Mouse (Mus musculus) embryonic facial prominence, embryonic 10.5 days (tissue): ENCODE results near the gene Ston2. TPM values are rescaled to one million over a fixed set of nuclear protein-coding genes. Genes with fewer than 3 reads are reported as not detected.

ENCODE experiments used
- DNase-seq: peaks from one replicate; pipeline ENCODE4 v3.0.0-alpha.2; 2017; ENCODE audit warnings: low spot score
- H3K27ac ChIP-seq: fragments of 300-500 bp; sonication (generic); replicated peaks from 2 replicates; pipeline ENCODE4 v1.5.1; 2016; ENCODE audit warnings: mild to moderate bottlenecking
- H3K27me3 ChIP-seq: fragments of 300-500 bp; sonication (generic); replicated peaks from 2 replicates; pipeline ENCODE4 v1.6.1; 2016; ENCODE audit warnings: low read depth, mild to moderate bottlenecking; ENCODE audit not compliant: poor library complexity, severe bottlenecking
- H3K36me3 ChIP-seq: fragments of 300-500 bp; sonication (generic); replicated peaks from 2 replicates; pipeline ENCODE4 v1.6.1; 2016; ENCODE audit warnings: mild to moderate bottlenecking, moderate library complexity
- H3K4me1 ChIP-seq: fragments of 300-500 bp; sonication (generic); 2 replicates; pipeline ENCODE4 v1.6.1; 2016
- H3K4me3 ChIP-seq: fragments of 300-500 bp; sonication (generic); 2 replicates; pipeline ENCODE4 v1.5.1; 2016; ENCODE audit warnings: mild to moderate bottlenecking, moderate library complexity
- H3K9me3 ChIP-seq: fragments of 300-500 bp; sonication (generic); 2 replicates; pipeline ENCODE4 v1.6.1; 2016; ENCODE audit warnings: mild to moderate bottlenecking
- WGBS: fragments of 180-500 bp; shearing (Covaris S2); methylation state at CpG from one replicate; pipeline ENCODE4 v1.1.7; 2016; 5-methylcytosine and 5-hydroxymethylcytosine counted together
- polyA plus RNA-seq: library from polyadenylated mRNA; unstranded; fragments of >200 nt; fragmentation: Nextera tagmentation; extraction: Ambion mirVana; gene quantifications from 2 replicates; pipeline ENCODE4 v1.2.1, GENCODE M21; 2016

Ston2 gene
- 6.1 and 7.0 TPM in 2 replicates for polyA plus RNA-seq

DNA sequence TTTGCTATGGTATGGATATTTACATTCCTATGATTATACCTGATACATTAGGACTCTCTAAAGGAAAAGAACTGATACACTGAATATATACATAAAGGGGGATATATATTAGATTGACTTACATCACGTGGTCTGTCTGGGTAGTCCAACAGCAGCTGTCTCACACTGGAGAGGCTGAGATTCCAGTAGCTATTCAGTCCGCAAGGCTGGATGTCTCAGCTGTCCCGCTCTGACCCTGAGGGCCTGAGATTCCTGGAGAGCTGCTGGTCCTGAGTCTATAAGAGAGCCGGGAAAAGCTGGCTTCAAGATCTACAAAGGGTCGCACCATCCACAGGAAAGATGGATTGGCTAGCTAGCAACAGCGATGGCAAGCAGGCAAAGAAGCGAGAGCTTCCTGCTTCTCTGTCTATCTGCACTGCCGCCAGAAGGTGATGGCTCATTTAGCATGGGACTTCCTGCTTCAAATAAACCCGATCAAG lies at the start of gene Ston2:
Gene Ston2, minus strand, starts transcription at position 429 of the 479 bp plus-strand sequence.
- peaks cover 12% of the 10 kb centered on the region for H3K4me1 ChIP-seq
- no peaks in the 10 kb centered on the region for H3K36me3 ChIP-seq
- no peaks in the 10 kb centered on the region for H3K9me3 ChIP-seq
- H3K4me3 ChIP-seq, result no peak within 1 kb of the TSS
- no peaks in the 10 kb centered on the region for H3K27me3 ChIP-seq
- DNase-seq, result no peak
- 83% methylated on average over 9 of the region's 9 CpGs for WGBS
- no peak within 1 kb of the TSS for H3K27ac ChIP-seq

DNA sequence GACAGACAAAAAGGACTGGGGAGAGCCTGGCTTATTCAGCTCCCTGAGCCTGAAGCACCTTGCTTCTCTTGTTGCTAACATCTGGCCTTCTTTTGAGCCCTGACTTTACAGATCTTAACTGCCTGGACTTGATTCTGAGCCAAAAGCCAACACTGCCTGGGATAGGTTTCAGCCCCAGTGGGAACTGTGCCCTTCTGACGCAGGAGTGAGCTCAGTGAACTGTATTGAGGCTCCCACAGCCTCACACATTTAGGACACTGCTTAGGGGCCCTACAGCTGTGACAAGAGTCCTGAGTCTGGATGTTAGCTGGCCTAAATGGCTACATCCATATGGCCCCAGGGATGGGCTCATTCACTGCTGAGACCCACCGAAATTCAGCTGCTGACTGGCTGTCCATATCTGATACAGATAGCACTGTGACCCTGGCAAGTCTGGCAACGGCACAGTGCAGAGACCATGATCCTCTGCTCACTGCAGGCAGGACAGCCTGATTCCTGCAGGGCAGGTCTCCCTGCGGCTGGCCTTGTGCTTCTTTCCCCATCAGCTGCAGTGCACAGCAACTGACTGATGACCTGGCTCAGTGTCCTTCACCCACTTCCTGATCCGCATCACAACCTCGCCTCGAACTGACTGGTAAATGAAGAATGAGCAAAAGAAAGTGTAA lies 49.3 kb upstream of the Ston2 start:
- Histone ChIP-seq H3K27me3 (no peaks in the 10 kb centered on the region), H3K4me3 (no peak overlapping the region), H3K27ac (no peak overlapping the region), H3K36me3 (peaks cover 87% of the 10 kb centered on the region), H3K9me3 (no peaks in the 10 kb centered on the region), H3K4me1 (peaks cover 4% of the 10 kb centered on the region; the same call in 1 of the 2 replicates)
- DNase-seq, result no peak
- whole genome bisulfite sequencing, result 93% methylated on average over 7 of the region's 7 CpGs

DNA sequence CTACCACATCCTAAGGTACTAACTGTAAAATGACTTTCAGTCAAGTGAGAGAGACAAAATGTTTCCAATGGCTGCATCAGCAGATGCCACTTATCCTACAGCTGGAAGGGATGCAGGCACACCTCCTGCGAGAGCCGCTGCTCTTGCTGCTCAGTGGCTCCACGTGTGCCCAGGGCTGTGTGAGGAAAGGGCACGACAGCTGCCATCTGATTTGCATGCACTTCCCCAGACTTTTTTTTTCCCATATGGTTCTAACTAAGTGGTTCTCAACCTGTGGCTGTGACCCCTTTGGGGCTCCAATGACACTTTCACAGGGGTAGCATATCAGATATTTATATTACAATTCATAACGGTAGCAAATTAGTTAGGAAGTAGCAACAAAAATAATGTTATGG lies 45.7 kb upstream of the Ston2 start:
- no peaks in the 10 kb centered on the region for H3K9me3 ChIP-seq
- no peak overlapping the region for H3K4me3 ChIP-seq
- peaks cover 80% of the 10 kb centered on the region for H3K36me3 ChIP-seq
- H3K27ac ChIP-seq, result no peak overlapping the region
- H3K4me1 ChIP-seq, result peaks cover 4% of the 10 kb centered on the region; the same call in 1 of the 2 replicates
- no peaks in the 10 kb centered on the region for H3K27me3 ChIP-seq
- DNase-seq, result no peak
- WGBS, result 58% methylated on average over 5 of the region's 5 CpGs

DNA sequence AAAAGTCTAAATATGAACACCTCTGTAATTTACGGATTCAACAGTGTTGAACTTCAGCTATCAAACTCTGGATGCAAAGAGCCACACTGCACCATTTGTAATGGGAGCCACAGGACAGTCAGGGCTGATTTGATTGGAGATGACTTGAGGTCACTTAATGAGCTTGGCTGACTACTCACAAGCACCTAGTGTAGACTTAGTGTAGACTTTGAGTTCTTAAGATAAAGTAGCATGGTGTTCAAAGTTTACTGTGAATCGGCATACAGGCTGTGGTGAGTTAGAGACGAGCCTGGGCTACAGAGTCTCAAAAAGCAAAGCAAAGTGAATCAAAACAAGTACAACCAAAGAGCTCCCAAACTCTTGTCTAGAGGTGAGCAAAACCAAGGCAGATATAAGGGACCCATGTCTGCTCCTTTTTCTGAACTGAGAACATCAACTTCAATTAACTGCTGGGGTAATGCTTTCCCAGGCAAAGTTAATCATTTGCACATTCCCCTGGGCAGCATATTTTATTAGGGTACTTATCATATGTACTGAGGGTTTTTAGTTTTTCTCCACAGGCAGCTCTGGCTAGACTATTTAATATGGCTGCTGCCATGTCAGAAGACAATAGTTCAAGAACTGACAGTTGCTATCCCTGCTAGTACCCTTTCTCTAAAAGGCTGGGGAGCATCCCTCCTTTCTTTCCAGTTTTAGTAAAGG lies 45.2 kb upstream of the Ston2 start:
- Histone ChIP-seq H3K9me3 (no peaks in the 10 kb centered on the region), H3K4me1 (peaks cover 4% of the 10 kb centered on the region; the same call in 1 of the 2 replicates)
- 92% methylated on average over 3 of the region's 3 CpGs for WGBS

DNA sequence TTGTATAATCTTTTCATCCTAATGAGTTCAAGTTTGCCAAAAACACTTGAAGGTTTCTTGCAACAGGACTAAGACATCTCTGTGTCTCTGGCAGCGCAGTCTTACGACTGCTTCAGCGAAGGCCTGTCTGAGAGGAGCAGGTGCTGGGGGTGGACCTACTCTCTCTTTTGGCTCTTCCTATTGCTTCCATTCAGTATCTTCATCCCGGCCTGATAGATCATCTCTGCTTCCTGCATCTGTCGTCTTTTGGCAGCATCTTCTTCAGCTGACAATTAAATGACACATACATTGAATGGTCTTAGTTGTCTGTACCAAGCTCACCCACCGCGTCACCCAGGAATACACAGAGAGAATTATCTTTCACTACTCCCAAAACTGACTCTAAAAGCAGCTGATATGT lies 43.2 kb upstream of the Ston2 start:
- 92% methylated on average over 7 of the region's 7 CpGs for WGBS
- H3K4me1 ChIP-seq, result peaks cover 4% of the 10 kb centered on the region; the same call in 1 of the 2 replicates
- H3K9me3 ChIP-seq, result no peaks in the 10 kb centered on the region
- H3K27me3 ChIP-seq, result no peaks in the 10 kb centered on the region
- no peak for DNase-seq
- H3K4me3 ChIP-seq, result no peak overlapping the region
- H3K27ac ChIP-seq, result no peak overlapping the region
- H3K36me3 ChIP-seq, result peaks cover 77% of the 10 kb centered on the region

More for the DNA sequence above, 45.2 kb upstream of the Ston2 start:
- H3K27ac ChIP-seq, result no peak overlapping the region
- H3K4me3 ChIP-seq, result no peak overlapping the region
- no peaks in the 10 kb centered on the region for H3K27me3 ChIP-seq
- H3K36me3 ChIP-seq, result peaks cover 80% of the 10 kb centered on the region
- no peak for DNase-seq

DNA sequence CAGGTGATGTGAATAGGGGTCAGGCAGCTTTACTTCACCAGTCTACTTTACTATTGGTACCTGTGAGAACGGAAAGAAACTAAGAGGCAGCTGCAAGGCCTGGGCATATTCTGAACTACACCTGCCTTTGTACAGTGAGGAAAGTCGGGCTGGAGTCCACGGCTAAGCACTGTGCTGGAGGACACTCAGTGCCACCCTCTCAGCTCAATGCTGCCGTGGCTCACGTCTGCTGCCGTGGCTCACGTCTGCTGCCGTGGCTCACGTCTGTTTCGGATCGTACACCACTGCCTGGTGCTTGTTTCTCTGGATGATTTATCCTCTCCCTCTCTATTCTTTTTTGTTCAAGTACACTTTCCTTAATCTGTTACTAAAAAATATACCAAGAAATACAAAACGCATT lies 32.3 kb upstream of the Ston2 start:
- peaks cover 83% of the 10 kb centered on the region for H3K36me3 ChIP-seq
- DNase-seq, result no peak
- 93% methylated on average over 12 of the region's 12 CpGs for WGBS

DNA sequence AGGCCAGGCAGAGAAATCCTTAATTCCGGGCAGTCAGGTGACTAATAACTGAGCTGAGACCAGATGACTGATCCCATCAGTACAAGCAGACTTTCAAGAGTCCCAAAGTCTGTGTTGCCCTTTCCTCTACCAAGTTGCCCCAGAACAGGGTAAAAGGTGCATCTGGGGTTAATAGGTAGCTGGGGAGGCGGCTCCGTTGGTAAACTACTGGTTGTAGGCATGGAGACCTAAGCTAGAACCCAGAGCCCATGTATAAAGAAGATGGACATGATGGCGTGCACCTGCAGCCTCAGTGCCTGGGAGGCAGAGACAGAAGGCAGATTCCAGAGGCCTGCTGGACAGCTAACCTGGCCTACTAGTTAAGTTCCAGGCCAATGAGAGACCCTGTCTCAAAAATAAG lies 30.5 kb upstream of the Ston2 start:
- H3K27me3 ChIP-seq, result no peaks in the 10 kb centered on the region
- DNase-seq, result no peak
- no peaks in the 10 kb centered on the region for H3K4me1 ChIP-seq
- no peak overlapping the region for H3K4me3 ChIP-seq
- no peak overlapping the region for H3K27ac ChIP-seq
- H3K36me3 ChIP-seq, result peaks cover 83% of the 10 kb centered on the region
- WGBS, result 91% methylated on average over 4 of the region's 4 CpGs
- H3K9me3 ChIP-seq, result no peaks in the 10 kb centered on the region

More for the DNA sequence above, 32.3 kb upstream of the Ston2 start:
- Histone ChIP-seq H3K4me3 (no peak overlapping the region), H3K27ac (no peak overlapping the region), H3K9me3 (no peaks in the 10 kb centered on the region), H3K27me3 (no peaks in the 10 kb centered on the region), H3K4me1 (no peaks in the 10 kb centered on the region)

DNA sequence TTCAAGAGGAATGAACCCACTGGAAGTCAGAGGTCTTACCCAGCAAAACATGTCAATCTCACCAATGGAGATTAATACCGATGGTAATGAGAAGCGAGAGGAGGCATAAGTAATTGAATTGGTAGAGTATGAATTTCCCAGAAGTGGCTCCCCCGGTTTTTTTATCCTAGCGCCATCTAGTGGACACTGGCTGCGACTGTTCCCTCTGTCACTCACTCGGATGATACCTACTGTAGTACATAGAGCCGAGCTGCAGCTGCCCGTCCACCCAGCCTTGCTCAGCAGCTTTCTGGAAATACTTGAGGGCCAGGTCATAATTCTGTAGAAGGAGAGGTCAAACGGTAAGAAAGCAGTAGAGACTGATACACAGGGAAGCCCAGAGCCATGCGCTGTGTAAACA lies 27.8 kb upstream of the Ston2 start:
- peak; percentile 72 for DNase-seq
- Histone ChIP-seq H3K27me3 (no peaks in the 10 kb centered on the region), H3K4me3 (no peak overlapping the region), H3K9me3 (no peaks in the 10 kb centered on the region), H3K36me3 (peaks cover 85% of the 10 kb centered on the region), H3K27ac (no peak overlapping the region), H3K4me1 (no peaks in the 10 kb centered on the region)
- WGBS, result 31% methylated on average over 10 of the region's 10 CpGs

DNA sequence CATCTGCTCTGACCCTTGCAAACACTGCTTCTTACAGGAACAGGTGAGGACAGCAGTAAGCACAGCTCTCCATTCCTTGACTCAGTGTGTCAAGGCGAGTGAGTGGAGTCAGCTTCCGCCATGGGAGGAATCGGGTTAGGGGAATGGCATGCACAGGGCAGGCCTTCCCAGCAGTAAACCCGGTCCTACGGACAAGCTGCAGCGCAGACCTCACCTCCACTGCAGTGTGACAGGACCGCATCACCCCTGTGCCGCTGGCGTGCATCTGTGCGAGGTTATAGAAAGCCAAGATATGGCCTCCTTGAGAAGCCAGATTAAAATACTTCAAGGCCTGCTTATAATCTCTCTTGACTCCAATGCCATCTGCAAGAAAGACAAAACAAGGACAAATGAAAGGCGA lies 27.4 kb upstream of the Ston2 start:
- H3K36me3 ChIP-seq, result peaks cover 85% of the 10 kb centered on the region
- 93% methylated on average over 11 of the region's 11 CpGs for WGBS
- H3K4me3 ChIP-seq, result no peak overlapping the region
- no peaks in the 10 kb centered on the region for H3K9me3 ChIP-seq
- H3K27me3 ChIP-seq, result no peaks in the 10 kb centered on the region
- no peaks in the 10 kb centered on the region for H3K4me1 ChIP-seq
- DNase-seq, result no peak
- H3K27ac ChIP-seq, result no peak overlapping the region

DNA sequence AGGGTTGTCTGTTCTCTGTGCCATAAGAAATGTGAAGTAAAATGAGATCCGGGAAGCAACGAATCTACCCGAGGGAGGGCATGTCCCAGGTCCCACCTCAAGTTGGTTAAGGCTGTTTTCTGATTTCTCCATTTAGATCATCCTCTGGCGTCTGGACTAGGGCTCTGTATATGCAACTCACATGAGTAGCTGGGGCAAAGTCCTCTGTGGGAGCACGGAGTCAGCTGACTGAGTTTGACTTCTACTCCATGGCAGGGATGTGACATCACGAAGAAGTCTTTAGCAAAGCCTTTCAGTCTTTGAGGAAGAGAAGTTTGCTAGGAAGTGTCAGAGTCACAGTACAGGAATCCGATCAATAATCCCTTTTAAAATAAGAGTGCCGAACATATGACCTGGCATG lies 20.7 kb upstream of the Ston2 start:
- Histone ChIP-seq H3K27me3 (no peaks in the 10 kb centered on the region), H3K36me3 (peaks cover 68% of the 10 kb centered on the region), H3K4me1 (no peaks in the 10 kb centered on the region), H3K4me3 (no peak overlapping the region), H3K9me3 (no peaks in the 10 kb centered on the region), H3K27ac (no peak overlapping the region)
- WGBS, result 93% methylated on average over 8 of the region's 8 CpGs
- DNase-seq, result no peak

DNA sequence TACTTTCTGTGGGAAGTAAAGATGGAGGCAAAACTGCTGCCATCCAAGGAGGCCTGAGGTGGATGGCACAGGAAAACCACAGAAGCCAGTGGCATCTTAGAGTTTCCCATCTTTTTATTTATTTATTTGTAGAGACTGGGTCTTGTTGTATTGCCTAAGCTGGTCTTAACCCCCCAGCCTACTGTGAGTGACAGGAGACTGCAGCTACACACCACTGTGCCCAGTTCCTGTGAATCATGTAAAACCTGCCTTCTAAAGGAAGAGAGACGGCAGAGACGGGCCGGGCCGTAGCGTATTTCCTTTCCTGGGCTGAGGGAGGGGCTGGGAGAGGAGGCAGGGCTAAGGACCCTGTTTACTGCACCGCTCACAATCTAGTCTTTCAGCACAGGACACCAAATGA lies 19.6 kb upstream of the Ston2 start:
- DNase-seq, result no peak
- H3K27me3 ChIP-seq, result no peaks in the 10 kb centered on the region
- H3K4me3 ChIP-seq, result no peak overlapping the region
- peaks cover 56% of the 10 kb centered on the region for H3K36me3 ChIP-seq
- WGBS, result 87% methylated on average over 6 of the region's 6 CpGs
- no peaks in the 10 kb centered on the region for H3K9me3 ChIP-seq
- H3K4me1 ChIP-seq, result no peaks in the 10 kb centered on the region
- H3K27ac ChIP-seq, result no peak overlapping the region

DNA sequence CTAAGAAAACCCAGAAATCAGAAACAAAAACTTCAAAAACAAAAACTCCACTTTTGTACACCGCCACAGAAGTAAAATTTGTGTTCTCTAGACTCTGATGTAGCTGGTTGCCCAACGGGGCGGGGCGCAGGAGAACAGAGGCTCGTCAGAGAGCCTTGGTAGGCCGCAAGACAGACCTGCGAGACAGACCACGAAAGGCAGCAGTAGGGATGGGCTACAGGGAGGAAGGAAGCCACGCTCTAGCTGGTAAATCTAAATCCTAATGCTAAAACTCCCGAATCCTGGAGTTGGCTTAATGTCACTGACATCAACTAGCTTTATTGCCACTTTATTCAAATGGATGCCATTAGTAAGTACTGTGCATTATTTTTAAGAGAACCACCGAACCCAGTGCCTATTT lies 18.9 kb upstream of the Ston2 start:
- Histone ChIP-seq H3K27ac (no peak overlapping the region), H3K9me3 (no peaks in the 10 kb centered on the region), H3K36me3 (peaks cover 49% of the 10 kb centered on the region), H3K27me3 (no peaks in the 10 kb centered on the region), H3K4me1 (no peaks in the 10 kb centered on the region), H3K4me3 (no peak overlapping the region)
- DNase-seq, result no peak
- WGBS, result 93% methylated on average over 11 of the region's 11 CpGs

DNA sequence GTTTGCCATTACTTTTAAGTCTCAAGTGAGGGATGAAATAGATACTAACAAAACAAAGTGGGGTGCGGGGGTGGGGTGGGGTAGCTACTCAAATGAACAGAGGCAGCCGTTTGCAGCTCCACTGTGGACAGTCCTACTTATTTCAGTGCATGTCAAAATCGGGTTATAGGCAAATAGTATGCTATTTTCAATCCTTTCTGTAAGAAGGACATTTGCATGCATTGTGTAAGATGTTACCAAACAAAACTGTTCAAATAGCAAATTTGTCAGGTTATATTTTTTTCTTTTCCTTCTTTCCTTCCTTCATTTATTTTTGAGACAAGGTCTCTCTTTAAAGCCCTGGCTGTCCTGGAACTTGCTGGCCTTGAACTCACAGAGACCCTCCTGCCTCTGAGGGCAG lies 16.1 kb upstream of the Ston2 start:
- WGBS, result 76% methylated on average over 3 of the region's 3 CpGs
- Histone ChIP-seq H3K36me3 (peaks cover 23% of the 10 kb centered on the region), H3K27ac (no peak overlapping the region), H3K27me3 (no peaks in the 10 kb centered on the region), H3K4me1 (no peaks in the 10 kb centered on the region), H3K9me3 (no peaks in the 10 kb centered on the region), H3K4me3 (no peak overlapping the region)
- DNase-seq, result no peak
